Mouse (Mus musculus): ENCODE measurements around the gene Hmox1. TPM values are rescaled to one million over a fixed set of nuclear protein-coding genes. Genes with fewer than 3 reads are reported as not detected.

The Hmox1 gene
- polyA plus RNA-seq (2014; fragmentation: Nextera tagmentation; extraction: Ambion mirVana): 3.1 and 8.9 TPM in 2 replicates

DNA sequence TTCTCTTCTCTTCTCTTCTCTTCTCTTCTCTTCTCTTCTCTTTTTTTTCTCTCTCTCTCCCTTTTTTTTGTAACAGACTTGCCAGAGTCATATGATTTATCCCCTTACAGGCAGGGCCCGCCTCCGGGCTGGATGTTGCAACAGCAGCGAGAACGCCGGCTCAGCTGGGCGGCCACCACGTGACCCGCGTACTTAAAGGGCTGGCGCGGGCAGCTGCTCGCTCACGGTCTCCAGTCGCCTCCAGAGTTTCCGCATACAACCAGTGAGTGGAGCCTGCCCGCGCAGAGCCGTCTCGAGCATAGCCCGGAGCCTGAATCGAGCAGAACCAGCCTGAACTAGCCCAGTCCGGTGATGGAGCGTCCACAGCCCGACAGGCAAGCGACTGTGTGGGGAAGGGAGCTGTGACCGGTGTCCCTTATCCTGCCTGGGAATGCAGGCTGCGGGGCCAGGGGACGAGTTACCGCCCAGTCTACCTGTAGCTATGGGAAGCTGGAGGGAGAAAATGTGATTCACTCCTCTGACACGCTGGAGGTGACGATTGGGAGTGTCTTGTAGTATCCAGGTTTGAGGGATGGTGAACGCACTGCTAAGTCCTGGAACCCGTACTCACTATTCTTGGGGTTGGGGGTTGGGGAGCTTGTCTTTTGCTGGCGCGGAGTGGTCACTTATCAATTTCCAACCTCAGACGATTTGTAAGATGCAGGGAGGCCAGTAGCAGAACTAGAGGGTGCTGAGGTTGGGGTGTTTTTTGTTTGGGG lies at the start of gene Hmox1:
Gene Hmox1, plus strand, starts transcription at position 223 of the 758 bp plus-strand sequence.
- Histone ChIP-seq H3K36me3 (ENCODE audit: control insufficient read depth, insufficient read depth, low read length) (no peaks in the 10 kb centered on the region), H3K27ac (ENCODE audit: low read depth, low read length) (no peak within 1 kb of the TSS; the same call in 1 of the 2 replicates), H3K4me2 (ENCODE audit: low read depth, low read length) (peak within 1 kb of the TSS; percentile 78), H3K4me3 (ENCODE audit: low read depth, low read length) (peak within 1 kb of the TSS; percentile 47), H3K4me1 (ENCODE audit: control insufficient read depth, insufficient read depth, low read length) (peaks cover 5% of the 10 kb centered on the region; the same call in 1 of the 2 replicates), H3K27me3 (ENCODE audit: control insufficient read depth, insufficient read depth, low read length) (no peaks in the 10 kb centered on the region), H3K9me3 (ENCODE audit: control insufficient read depth, low read length) (no peaks in the 10 kb centered on the region), H3K9ac (replicated peaks; ENCODE audit: low read depth, low read length) (peak within 1 kb of the TSS; percentile 57)
- under 1% methylated on average over 36 of the region's 36 CpGs for WGBS
- peak; percentile 94 for ATAC-seq (ENCODE audit: low read depth)

GRCm38 (mm10) chr8:75046303-75046702 lies 47.1 kb upstream of the Hmox1 start:
- ATAC-seq (ENCODE audit: low read depth): no peak
- Histone ChIP-seq H3K27ac (ENCODE audit: low read depth, low read length) (no peak overlapping the region), H3K4me2 (ENCODE audit: low read depth, low read length) (no peak overlapping the region), H3K9ac (replicated peaks; ENCODE audit: low read depth, low read length) (no peak overlapping the region), H3K9me3 (ENCODE audit: control insufficient read depth, low read length) (no peaks in the 10 kb centered on the region), H3K4me3 (ENCODE audit: low read depth, low read length) (no peak overlapping the region), H3K36me3 (ENCODE audit: control insufficient read depth, insufficient read depth, low read length) (no peaks in the 10 kb centered on the region), H3K4me1 (ENCODE audit: control insufficient read depth, insufficient read depth, low read length) (no peaks in the 10 kb centered on the region), H3K27me3 (ENCODE audit: control insufficient read depth, insufficient read depth, low read length) (no peaks in the 10 kb centered on the region)
- 89% methylated on average over 1 of the region's 1 CpGs for WGBS

DNA sequence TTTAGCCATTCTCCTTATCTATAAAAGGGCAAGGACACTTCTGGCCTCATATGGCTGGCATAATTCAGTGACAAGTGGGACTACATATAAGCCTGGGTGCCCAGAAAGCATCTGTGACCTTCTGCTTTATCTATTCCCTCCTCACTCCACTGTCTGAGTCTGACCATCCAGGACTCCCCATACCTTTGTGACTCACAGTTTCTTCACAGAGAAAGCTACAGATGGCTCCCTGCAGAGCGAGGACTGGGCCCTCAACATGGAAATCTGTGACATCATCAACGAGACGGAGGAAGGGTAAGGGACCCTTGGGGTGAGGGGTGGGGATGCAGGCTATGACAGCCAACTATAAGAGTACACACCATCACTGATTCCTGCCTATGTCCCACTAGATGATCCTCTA lies 45.6 kb upstream of the Hmox1 start:
- no peaks in the 10 kb centered on the region for H3K36me3 ChIP-seq (ENCODE audit: control insufficient read depth, insufficient read depth, low read length)
- no peaks in the 10 kb centered on the region for H3K27me3 ChIP-seq (ENCODE audit: control insufficient read depth, insufficient read depth, low read length)
- no peak overlapping the region for H3K4me3 ChIP-seq (ENCODE audit: low read depth, low read length)
- H3K4me2 ChIP-seq (ENCODE audit: low read depth, low read length): no peak overlapping the region
- no peak overlapping the region for H3K9ac ChIP-seq (replicated peaks; ENCODE audit: low read depth, low read length)
- no peak for ATAC-seq (ENCODE audit: low read depth)
- no peaks in the 10 kb centered on the region for H3K9me3 ChIP-seq (ENCODE audit: control insufficient read depth, low read length)
- no peaks in the 10 kb centered on the region for H3K4me1 ChIP-seq (ENCODE audit: control insufficient read depth, insufficient read depth, low read length)
- 92% methylated on average over 3 of the region's 3 CpGs for WGBS
- H3K27ac ChIP-seq (ENCODE audit: low read depth, low read length): no peak overlapping the region

- ATAC-seq (ENCODE audit: low read depth): no peak
- Histone ChIP-seq H3K4me2 (ENCODE audit: low read depth, low read length) (no peak overlapping the region), H3K9ac (replicated peaks; ENCODE audit: low read depth, low read length) (no peak overlapping the region), H3K27me3 (ENCODE audit: control insufficient read depth, insufficient read depth, low read length) (no peaks in the 10 kb centered on the region), H3K27ac (ENCODE audit: low read depth, low read length) (no peak overlapping the region), H3K4me1 (ENCODE audit: control insufficient read depth, insufficient read depth, low read length) (no peaks in the 10 kb centered on the region), H3K4me3 (ENCODE audit: low read depth, low read length) (no peak overlapping the region), H3K9me3 (ENCODE audit: control insufficient read depth, low read length) (no peaks in the 10 kb centered on the region), H3K36me3 (ENCODE audit: control insufficient read depth, insufficient read depth, low read length) (no peaks in the 10 kb centered on the region)
- 93% methylated on average over 4 of the region's 4 CpGs for WGBS
Measured at GRCm38 (mm10) chr8:75053342-75053741, 40.1 kb upstream of the Hmox1 start.

GRCm38 (mm10) chr8:75055673-75056072 lies 37.7 kb upstream of the Hmox1 start:
- ATAC-seq (ENCODE audit: low read depth): no peak
- Histone ChIP-seq H3K36me3 (ENCODE audit: control insufficient read depth, insufficient read depth, low read length) (no peaks in the 10 kb centered on the region), H3K4me3 (ENCODE audit: low read depth, low read length) (no peak overlapping the region), H3K9me3 (ENCODE audit: control insufficient read depth, low read length) (no peaks in the 10 kb centered on the region), H3K9ac (replicated peaks; ENCODE audit: low read depth, low read length) (no peak overlapping the region), H3K27ac (ENCODE audit: low read depth, low read length) (no peak overlapping the region), H3K4me2 (ENCODE audit: low read depth, low read length) (no peak overlapping the region), H3K4me1 (ENCODE audit: control insufficient read depth, insufficient read depth, low read length) (no peaks in the 10 kb centered on the region), H3K27me3 (ENCODE audit: control insufficient read depth, insufficient read depth, low read length) (no peaks in the 10 kb centered on the region)
- 100% methylated on average over 2 of the region's 2 CpGs for WGBS

GRCm38 (mm10) chr8:75060022-75060421 lies 33.4 kb upstream of the Hmox1 start:
- Histone ChIP-seq H3K36me3 (ENCODE audit: control insufficient read depth, insufficient read depth, low read length) (no peaks in the 10 kb centered on the region), H3K4me2 (ENCODE audit: low read depth, low read length) (no peak overlapping the region), H3K27ac (ENCODE audit: low read depth, low read length) (no peak overlapping the region), H3K27me3 (ENCODE audit: control insufficient read depth, insufficient read depth, low read length) (no peaks in the 10 kb centered on the region), H3K4me3 (ENCODE audit: low read depth, low read length) (no peak overlapping the region), H3K9ac (replicated peaks; ENCODE audit: low read depth, low read length) (no peak overlapping the region), H3K4me1 (ENCODE audit: control insufficient read depth, insufficient read depth, low read length) (no peaks in the 10 kb centered on the region), H3K9me3 (ENCODE audit: control insufficient read depth, low read length) (no peaks in the 10 kb centered on the region)
- 85% methylated on average over 6 of the region's 6 CpGs for WGBS
- ATAC-seq (ENCODE audit: low read depth): no peak

DNA sequence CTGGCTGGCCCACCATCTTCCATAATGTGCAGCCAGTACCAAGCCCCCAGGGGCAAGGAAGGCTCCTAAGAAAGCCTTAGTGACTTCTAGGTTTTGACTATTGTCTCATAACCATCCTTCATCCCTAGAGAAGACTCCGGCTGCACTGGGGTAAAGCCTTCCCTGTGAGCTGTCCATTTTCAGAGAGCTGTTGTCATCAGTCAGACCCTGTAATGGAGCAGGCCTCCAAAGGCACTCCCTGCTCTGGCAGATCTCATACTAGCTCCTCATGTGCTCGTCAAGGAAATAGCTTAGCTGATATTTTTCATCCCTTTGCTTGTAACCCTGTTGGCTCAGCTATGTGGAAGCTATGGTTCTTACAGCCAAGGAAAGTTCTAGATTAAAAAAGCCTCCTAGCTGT lies 32.6 kb upstream of the Hmox1 start:
- H3K4me2 ChIP-seq (ENCODE audit: low read depth, low read length): no peak overlapping the region
- no peaks in the 10 kb centered on the region for H3K4me1 ChIP-seq (ENCODE audit: control insufficient read depth, insufficient read depth, low read length)
- no peaks in the 10 kb centered on the region; the same call in 1 of the 2 replicates for H3K36me3 ChIP-seq (ENCODE audit: control insufficient read depth, insufficient read depth, low read length)
- ATAC-seq (ENCODE audit: low read depth): no peak
- no peak overlapping the region for H3K27ac ChIP-seq (ENCODE audit: low read depth, low read length)
- no peak overlapping the region for H3K9ac ChIP-seq (replicated peaks; ENCODE audit: low read depth, low read length)
- H3K4me3 ChIP-seq (ENCODE audit: low read depth, low read length): no peak overlapping the region
- H3K9me3 ChIP-seq (ENCODE audit: control insufficient read depth, low read length): no peaks in the 10 kb centered on the region
- no peaks in the 10 kb centered on the region for H3K27me3 ChIP-seq (ENCODE audit: control insufficient read depth, insufficient read depth, low read length)
- 85% methylated on average over 2 of the region's 2 CpGs for WGBS

GRCm38 (mm10) chr8:75063290-75063689 lies 30.1 kb upstream of the Hmox1 start:
- WGBS: 80% methylated on average over 3 of the region's 3 CpGs
- H3K36me3 ChIP-seq (ENCODE audit: control insufficient read depth, insufficient read depth, low read length): no peaks in the 10 kb centered on the region; the same call in 1 of the 2 replicates
- no peaks in the 10 kb centered on the region for H3K27me3 ChIP-seq (ENCODE audit: control insufficient read depth, insufficient read depth, low read length)
- no peaks in the 10 kb centered on the region for H3K4me1 ChIP-seq (ENCODE audit: control insufficient read depth, insufficient read depth, low read length)
- H3K27ac ChIP-seq (ENCODE audit: low read depth, low read length): no peak overlapping the region
- no peak overlapping the region for H3K9ac ChIP-seq (replicated peaks; ENCODE audit: low read depth, low read length)
- no peak overlapping the region for H3K4me2 ChIP-seq (ENCODE audit: low read depth, low read length)
- no peak for ATAC-seq (ENCODE audit: low read depth)
- no peak overlapping the region for H3K4me3 ChIP-seq (ENCODE audit: low read depth, low read length)
- H3K9me3 ChIP-seq (ENCODE audit: control insufficient read depth, low read length): no peaks in the 10 kb centered on the region

GRCm38 (mm10) chr8:75064790-75065189 lies 28.6 kb upstream of the Hmox1 start:
- H3K36me3 ChIP-seq (ENCODE audit: control insufficient read depth, insufficient read depth, low read length): no peaks in the 10 kb centered on the region; the same call in 1 of the 2 replicates
- WGBS: 97% methylated on average over 3 of the region's 3 CpGs
- H3K4me1 ChIP-seq (ENCODE audit: control insufficient read depth, insufficient read depth, low read length): no peaks in the 10 kb centered on the region
- no peak overlapping the region for H3K9ac ChIP-seq (replicated peaks; ENCODE audit: low read depth, low read length)
- no peak overlapping the region for H3K4me2 ChIP-seq (ENCODE audit: low read depth, low read length)
- no peak overlapping the region for H3K4me3 ChIP-seq (ENCODE audit: low read depth, low read length)
- H3K27ac ChIP-seq (ENCODE audit: low read depth, low read length): no peak overlapping the region
- no peaks in the 10 kb centered on the region for H3K9me3 ChIP-seq (ENCODE audit: control insufficient read depth, low read length)
- no peaks in the 10 kb centered on the region for H3K27me3 ChIP-seq (ENCODE audit: control insufficient read depth, insufficient read depth, low read length)
- ATAC-seq (ENCODE audit: low read depth): no peak
